Mouse (Mus musculus) testis, adult 2 months (tissue): Measurements from ENCODE around the gene Hkdc1.

Experiments
- CTCF ChIP-seq: fragments of 200-500 bp; IDR thresholded peaks from 2 replicates; pipeline ENCODE4 v1.5.1; 2012; ENCODE audit warnings: low read depth, mild to moderate bottlenecking, inconsistent platforms, low read length, moderate library complexity; ENCODE audit not compliant: control insufficient read depth, insufficient read depth, insufficient replicate concordance
- POLR2A ChIP-seq: fragments of 200-500 bp; IDR thresholded peaks from 2 replicates; pipeline ENCODE4 v1.6.1; 2012; ENCODE audit warnings: low read depth, mild to moderate bottlenecking, inconsistent platforms, low read length, moderate library complexity; ENCODE audit not compliant: control insufficient read depth

GRCm38 (mm10) chr10:62430427-62430826 is 8.1 kb upstream of the Hkdc1 start:
- TF ChIP-seq CTCF (no peak), POLR2A (no peak)
